Mouse (Mus musculus): ENCODE measurements around the gene Olfr457. TPM values are rescaled to one million over a fixed set of nuclear protein-coding genes. Genes with fewer than 3 reads are reported as not detected.

Olfr457 gene
- total RNA-seq, 1 experiment from 2014 or later: 0.23 TPM

Other genes with a start within 250 kb of the Olfr457 start
- gene Gstk1, start 230.4 kb downstream of the Olfr457 start, total RNA-seq (2017): 3.9 and 4.2 TPM in 2 replicates
- not detected in 2 replicates for gene Tmem139, start 214.4 kb downstream of the Olfr457 start, total RNA-seq (2017)
- 69.6 and 74.8 TPM in 2 replicates for gene Casp2, start 211.3 kb downstream of the Olfr457 start, total RNA-seq (2017)
- 0.81 and 1.1 TPM in 2 replicates for gene Clcn1, start 189.7 kb downstream of the Olfr457 start, total RNA-seq (2017)
- 0.12 TPM in 1 of 2 replicates, not detected in the other for gene Fam131b, start 151.7 kb downstream of the Olfr457 start, total RNA-seq (2017)
- 327 and 356 TPM in 2 replicates for gene Zyx, start 126.7 kb downstream of the Olfr457 start, total RNA-seq (2017)
- 1.2 and 2.5 TPM in 2 replicates for gene Epha1, start 103.1 kb downstream of the Olfr457 start, total RNA-seq (2017)
- gene Tas2r143, start 76.1 kb downstream of the Olfr457 start, total RNA-seq (2017): 7.2 and 12.5 TPM in 2 replicates
- gene Tas2r135, start 70.9 kb downstream of the Olfr457 start, total RNA-seq (2017): 7.4 and 12.2 TPM in 2 replicates
- 2.2 and 2.3 TPM in 2 replicates for gene Tas2r126, start 41.8 kb downstream of the Olfr457 start, total RNA-seq (2017)
- gene Olfr458, start 11.1 kb downstream of the Olfr457 start, total RNA-seq (2017): 0.58 TPM in 1 of 2 replicates, not detected in the other
- not detected in 2 replicates for gene Olfr456, start 10.9 kb upstream of the Olfr457 start, total RNA-seq (2017)
- gene Olfr455, start 71.3 kb upstream of the Olfr457 start, total RNA-seq (2017): not detected in 2 replicates
- not detected in 2 replicates for gene Tcaf3, start 121.4 kb upstream of the Olfr457 start, total RNA-seq (2017)
- not detected in 2 replicates for gene Tcaf2, start 168.9 kb upstream of the Olfr457 start, total RNA-seq (2017)
- gene Tcaf1, start 233.8 kb upstream of the Olfr457 start, total RNA-seq (2017): 0.70 TPM in 1 of 2 replicates, not detected in the other